Mouse (Mus musculus) fat pad, adult 2 months (tissue): ENCODE results near the gene Coq8b.
"Not testable (repeated sequence)": the region's sequence is repeated elsewhere in the genome, so short reads cannot be mapped to it uniquely, and the experiment has no call there.

Source experiments
- DNase-seq: peaks from one replicate; pipeline ENCODE4 v3.0.0-alpha.2; 2011; ENCODE audit warnings: low read depth, low spot score; ENCODE audit errors: extremely low read depth

Coq8b gene

GRCm38 (mm10) chr7:27228281-27228821, 4.5 kb upstream of the Coq8b start, which contains the start of gene Itpkc:
TSS of gene Itpkc (minus strand) at chr7:27228661.
- peak; percentile 54 for DNase-seq

- no peak for DNase-seq
Measured at GRCm38 (mm10) chr7:27228865-27229264, 4.0 kb upstream of the Coq8b start.

- DNase-seq: no peak
Measured at GRCm38 (mm10) chr7:27230781-27231180, 2.0 kb upstream of the Coq8b start.

GRCm38 (mm10) chr7:27231693-27232331, 1.0 kb upstream of the Coq8b start:
- DNase-seq: peak; percentile 69

GRCm38 (mm10) chr7:27233300-27233699, 477 bp downstream of the Coq8b start:
- DNase-seq: no peak

GRCm38 (mm10) chr7:27235726-27236125, 2.9 kb downstream of the Coq8b start:
- no peak for DNase-seq

GRCm38 (mm10) chr7:27237527-27237926, 4.7 kb downstream of the Coq8b start:
- DNase-seq: no peak

- DNase-seq: no peak
Measured at GRCm38 (mm10) chr7:27238568-27238967, 5.7 kb downstream of the Coq8b start.

- DNase-seq: no peak
Measured at GRCm38 (mm10) chr7:27243211-27243610, 10.4 kb downstream of the Coq8b start.

- not testable (repeated sequence) for DNase-seq
Measured at GRCm38 (mm10) chr7:27244088-27244487, 11.3 kb downstream of the Coq8b start.

- DNase-seq: no peak
Measured at GRCm38 (mm10) chr7:27249146-27249545, 16.3 kb downstream of the Coq8b start.

GRCm38 (mm10) chr7:27249928-27250327, 17.1 kb downstream of the Coq8b start:
- no peak for DNase-seq

GRCm38 (mm10) chr7:27251946-27252345, 19.1 kb downstream of the Coq8b start:
- DNase-seq: no peak

- no peak for DNase-seq
Measured at GRCm38 (mm10) chr7:27255721-27256120, 22.9 kb downstream of the Coq8b start.

GRCm38 (mm10) chr7:27257046-27257851, 24.4 kb downstream of the Coq8b start:
- DNase-seq: no peak

GRCm38 (mm10) chr7:27257852-27258204, 25.0 kb downstream of the Coq8b start:
- DNase-seq: no peak

GRCm38 (mm10) chr7:27258205-27258899, 25.5 kb downstream of the Coq8b start, which contains the start of gene Numbl:
TSS of gene Numbl (plus strand) at chr7:27258433.
- no peak for DNase-seq

GRCm38 (mm10) chr7:27259271-27259721, 26.5 kb downstream of the Coq8b start:
- no peak for DNase-seq

- DNase-seq: no peak
Measured at GRCm38 (mm10) chr7:27259771-27260170, 26.9 kb downstream of the Coq8b start.

GRCm38 (mm10) chr7:27260856-27261255, 28.0 kb downstream of the Coq8b start:
- DNase-seq: no peak

- no peak for DNase-seq
Measured at GRCm38 (mm10) chr7:27261888-27262287, 29.1 kb downstream of the Coq8b start.
